Mouse (Mus musculus) cortical plate, adult 2 months (tissue): ENCODE measurements around the gene Arid1b. TPM values are rescaled to one million over a fixed set of nuclear protein-coding genes. Genes with fewer than 3 reads are reported as not detected.

ENCODE experiments used
- H3K27ac ChIP-seq: fragments of 200-500 bp; 2 replicates; pipeline ENCODE4 v1.5.1; 2012; ENCODE audit warnings: low read length, control low read depth, inconsistent platforms; ENCODE audit not compliant: insufficient read depth
- H3K4me1 ChIP-seq: fragments of 200-500 bp; 2 replicates; pipeline ENCODE4 v1.6.1; 2011; ENCODE audit warnings: low read length; ENCODE audit not compliant: control insufficient read depth, insufficient read depth
- H3K4me3 ChIP-seq: fragments of 200-500 bp; 2 replicates; pipeline ENCODE4 v1.5.1; 2011; ENCODE audit warnings: mild to moderate bottlenecking, low read length, control low read depth; ENCODE audit not compliant: insufficient read depth
- CTCF ChIP-seq: fragments of 200-500 bp; IDR thresholded peaks from 2 replicates; pipeline ENCODE4 v1.5.1; 2011; ENCODE audit warnings: mild to moderate bottlenecking, control low read depth, low read length; ENCODE audit not compliant: insufficient read depth; ENCODE audit errors: extremely low read depth
- POLR2A ChIP-seq: fragments of 200-500 bp; IDR thresholded peaks from 2 replicates; pipeline ENCODE4 v1.6.1; 2011; ENCODE audit warnings: mild to moderate bottlenecking, low read length, control low read depth; ENCODE audit not compliant: insufficient read depth; ENCODE audit errors: extremely low read depth
- polyA plus RNA-seq: library from polyadenylated mRNA; depleted of rRNA; stranded (reverse); fragments of >200 nt; gene quantifications from 2 replicates; pipeline ENCODE4 v1.2.3, GENCODE M21; 2012

Gene Arid1b
- polyA plus RNA-seq, 1 experiment, result 22.8 TPM

DNA sequence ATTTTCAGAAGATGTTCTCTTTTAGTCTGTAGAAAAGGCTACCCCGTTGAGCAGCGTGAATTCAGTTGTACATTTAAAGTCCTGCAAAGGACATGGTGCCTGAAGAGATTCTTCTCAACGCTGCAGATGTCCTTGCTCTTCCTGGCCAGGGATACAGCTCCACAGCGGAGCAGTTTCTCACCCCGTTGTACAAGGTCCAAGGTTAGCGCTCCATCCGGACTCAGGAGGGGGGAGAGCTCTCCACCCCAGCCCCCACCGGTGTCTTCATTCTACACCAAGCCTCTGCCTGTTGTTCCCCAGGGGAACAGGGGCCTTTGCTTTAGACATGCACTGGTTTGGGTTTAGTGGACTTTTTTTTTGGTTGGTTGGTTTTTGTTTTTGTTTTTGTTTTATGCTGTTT, 139.7 kb downstream of the Arid1b start:
- Histone ChIP-seq H3K4me1 (peaks cover 5% of the 10 kb centered on the region; the same call in 1 of the 2 replicates), H3K27ac (no peak overlapping the region), H3K4me3 (no peak overlapping the region)
- no peak for TF ChIP-seq POLR2A
- TF ChIP-seq CTCF, result no peak

DNA sequence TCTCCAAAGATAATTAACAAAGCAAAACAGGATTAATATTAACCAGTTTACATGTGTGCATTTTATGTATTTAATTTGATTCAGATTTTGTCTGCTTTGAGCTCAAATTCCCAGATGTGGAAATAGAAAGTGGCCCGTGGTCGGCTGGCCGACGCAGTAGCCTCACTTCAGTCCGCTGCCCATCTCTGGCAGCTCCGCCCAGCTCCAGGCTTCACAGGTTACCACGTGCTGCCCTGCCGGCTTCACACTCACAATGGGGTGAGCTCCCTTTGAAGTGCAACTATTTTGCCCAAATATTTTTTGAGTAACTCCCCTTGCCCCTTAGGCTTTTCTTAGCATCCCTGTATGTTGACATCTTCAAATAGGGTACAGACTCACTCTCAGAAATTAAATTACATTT, 140.1 kb downstream of the Arid1b start:
- TF ChIP-seq CTCF (no peak), POLR2A (no peak)
- no peak overlapping the region for H3K4me3 ChIP-seq

DNA sequence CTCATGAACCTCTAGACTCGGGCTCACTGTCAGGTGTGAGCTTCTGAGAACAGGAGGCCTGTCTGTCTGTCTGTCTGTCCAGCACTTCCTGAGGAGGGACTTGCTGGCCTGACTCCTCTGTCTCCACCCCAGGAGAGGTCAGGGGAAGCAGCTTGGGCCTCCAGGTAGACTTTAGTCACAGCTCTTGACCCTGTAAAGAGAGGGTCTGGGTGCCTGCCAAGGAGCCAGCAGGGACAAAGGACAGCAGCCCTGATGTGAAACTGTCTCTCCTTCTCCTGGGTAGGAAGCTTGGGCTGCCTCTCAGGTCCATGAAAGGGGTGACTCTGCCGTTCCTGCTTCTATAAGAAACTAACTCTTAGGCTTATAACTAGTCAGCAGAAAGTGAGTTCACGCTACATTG, 143.8 kb downstream of the Arid1b start:
- Histone ChIP-seq H3K4me1 (peaks cover 6% of the 10 kb centered on the region), H3K4me3 (no peak overlapping the region), H3K27ac (no peak overlapping the region)
- TF ChIP-seq POLR2A (no peak), CTCF (no peak)

More for the DNA sequence above, 140.1 kb downstream of the Arid1b start:
- Histone ChIP-seq H3K4me1 (peaks cover 5% of the 10 kb centered on the region; the same call in 1 of the 2 replicates), H3K27ac (no peak overlapping the region)

DNA sequence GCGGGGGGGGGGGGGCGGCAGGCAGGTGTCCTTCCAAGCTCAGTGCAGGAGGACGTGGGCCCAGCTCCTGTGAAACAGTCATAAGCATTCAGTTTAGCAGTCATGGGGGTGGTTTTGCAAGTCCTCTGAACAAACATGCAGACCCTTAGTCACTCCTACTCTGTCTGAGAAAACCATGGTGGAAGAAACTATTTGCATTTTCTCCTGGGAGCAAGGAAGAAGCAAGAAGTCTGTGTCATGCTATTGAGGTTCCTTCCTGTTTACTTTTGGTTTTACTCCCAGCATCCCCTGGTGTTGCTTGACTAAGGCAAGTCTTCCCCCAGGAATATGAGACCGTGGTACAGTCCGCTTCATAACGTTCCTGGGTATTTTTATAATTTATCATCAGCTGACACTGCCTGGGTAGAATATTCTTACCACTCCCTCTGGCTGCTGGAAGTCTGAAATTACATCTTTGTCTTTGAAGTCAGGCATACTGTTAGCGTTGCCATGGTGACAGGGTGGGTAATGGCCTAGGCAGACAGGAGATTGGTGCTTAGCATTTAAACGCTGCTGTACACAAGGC, 144.6 kb downstream of the Arid1b start:
- Histone ChIP-seq H3K4me3 (no peak overlapping the region), H3K27ac (no peak overlapping the region), H3K4me1 (peaks cover 8% of the 10 kb centered on the region)
- TF ChIP-seq POLR2A (no peak), CTCF (0 out of 2 replicates have a peak, but pooled peaks have one; percentile 16)

DNA sequence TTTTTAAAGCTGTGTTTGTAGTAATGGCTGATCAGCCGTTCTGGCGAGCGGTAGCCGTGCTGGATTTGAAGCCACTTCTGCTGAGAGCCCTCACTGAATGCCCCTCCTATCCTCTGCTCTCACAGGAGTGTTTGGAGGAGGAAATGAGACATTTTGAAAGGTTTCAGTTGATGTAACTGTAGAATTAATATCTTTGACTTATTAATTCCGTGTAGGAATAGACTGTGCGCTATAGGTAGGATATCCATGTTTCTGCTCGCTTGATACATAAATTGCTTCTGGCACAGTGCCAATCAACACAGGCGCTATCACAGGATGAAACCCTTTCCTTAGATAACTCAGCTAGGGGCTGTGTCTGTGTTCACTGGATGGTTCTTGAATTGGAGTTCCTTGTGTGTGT, 145.4 kb downstream of the Arid1b start:
- peaks cover 8% of the 10 kb centered on the region for H3K4me1 ChIP-seq
- no peak overlapping the region for H3K4me3 ChIP-seq
- TF ChIP-seq POLR2A (no peak), CTCF (no peak)
- H3K27ac ChIP-seq, result no peak overlapping the region

DNA sequence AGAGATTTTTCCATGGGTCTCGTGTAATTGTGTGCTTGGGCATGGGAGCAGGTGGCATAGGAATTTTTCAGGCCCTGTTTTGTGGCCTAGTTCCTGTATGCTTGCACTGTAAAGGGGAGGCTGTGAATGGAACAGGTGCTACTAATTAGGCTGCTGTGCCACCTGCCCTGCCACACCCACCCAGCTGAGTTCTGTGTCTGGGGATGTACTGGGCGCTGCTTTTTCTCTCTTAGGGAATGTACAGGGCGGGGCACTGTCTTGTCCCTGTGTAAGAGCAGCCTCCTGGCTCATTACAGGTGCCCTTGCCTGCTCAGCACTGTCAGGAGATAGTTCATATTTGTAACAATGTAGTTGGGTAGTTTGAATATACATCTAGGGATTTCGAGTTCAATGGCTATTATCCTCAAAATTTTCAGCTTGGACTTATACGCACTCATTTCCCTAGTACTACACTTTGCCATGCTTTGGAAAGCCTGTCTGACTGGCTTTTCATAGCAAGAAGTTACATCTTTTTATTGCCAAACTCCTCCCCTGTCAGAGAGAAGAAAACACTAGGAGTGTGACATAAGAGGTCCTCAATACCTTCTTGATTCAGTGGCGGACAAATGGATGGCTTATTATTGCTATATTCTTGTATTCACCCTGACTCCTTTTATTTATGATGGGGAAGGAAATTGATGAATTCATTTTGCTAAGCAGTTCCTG, 149.8 kb downstream of the Arid1b start:
- H3K4me3 ChIP-seq, result no peak overlapping the region
- peaks cover 7% of the 10 kb centered on the region for H3K4me1 ChIP-seq
- no peak overlapping the region for H3K27ac ChIP-seq
- TF ChIP-seq CTCF (no peak), POLR2A (no peak)

DNA sequence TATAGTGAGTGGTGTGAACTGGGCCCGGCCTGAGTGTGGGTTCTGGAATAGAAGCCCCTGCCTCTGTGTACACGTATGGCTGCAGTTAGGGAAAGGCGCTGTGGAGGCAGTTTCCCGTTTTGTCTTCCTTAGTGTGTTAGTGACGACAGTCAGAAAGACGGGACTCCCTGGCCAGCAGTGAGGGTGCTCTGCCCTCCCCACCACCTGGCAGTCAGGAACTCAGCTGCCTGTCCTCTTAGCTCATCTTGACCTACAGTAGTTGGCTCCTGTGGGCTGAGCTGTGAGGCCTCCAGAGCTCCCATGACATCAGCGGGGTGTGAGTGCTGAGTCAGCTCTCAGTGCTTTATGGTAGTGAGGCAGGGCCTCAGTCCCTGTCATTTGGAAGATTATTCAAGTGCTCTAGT, 156.5 kb downstream of the Arid1b start:
- TF ChIP-seq POLR2A (no peak), CTCF (no peak)
- no peak overlapping the region for H3K27ac ChIP-seq
- no peak overlapping the region for H3K4me3 ChIP-seq
- H3K4me1 ChIP-seq, result peaks cover 3% of the 10 kb centered on the region

DNA sequence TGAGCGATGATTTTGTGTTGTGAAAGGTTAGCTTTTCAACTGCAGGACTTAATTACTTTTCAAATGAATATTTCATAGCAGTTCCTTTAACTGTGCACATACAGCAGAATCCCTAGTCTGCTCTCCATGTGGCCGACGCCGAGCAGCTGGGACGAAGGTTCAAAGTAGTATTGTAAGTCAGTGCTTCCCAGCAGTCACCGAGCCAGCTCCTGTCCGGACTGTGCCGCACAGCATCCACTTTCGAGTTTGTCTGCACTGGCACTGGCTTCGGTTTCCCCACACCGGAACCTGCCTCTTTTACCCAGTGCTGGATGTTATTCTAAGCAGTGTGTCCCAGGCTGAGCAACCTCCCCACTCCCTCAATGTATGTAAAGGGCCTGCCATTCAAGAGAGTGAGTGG, 157.7 kb downstream of the Arid1b start:
- H3K4me1 ChIP-seq, result peaks cover 3% of the 10 kb centered on the region
- H3K27ac ChIP-seq, result no peak overlapping the region
- H3K4me3 ChIP-seq, result no peak overlapping the region
- TF ChIP-seq CTCF, result no peak

DNA sequence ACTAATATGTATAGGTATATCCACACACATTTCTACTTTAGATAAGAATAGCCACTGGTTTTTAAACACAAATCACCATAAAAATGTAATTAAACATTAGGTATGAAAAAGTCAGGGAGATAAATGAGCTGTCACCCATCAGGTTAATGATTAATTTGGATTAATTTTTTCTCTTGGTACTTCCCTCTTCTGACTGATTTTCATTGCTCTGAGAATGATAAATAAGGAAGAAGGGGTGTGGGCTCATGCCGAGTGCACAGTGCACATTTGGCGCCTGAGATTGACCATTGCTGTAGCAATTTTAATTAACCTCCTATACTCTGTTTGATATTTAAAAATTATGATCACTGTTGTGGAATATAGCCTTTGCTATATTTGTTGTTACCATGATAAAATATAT, 159.3 kb downstream of the Arid1b start:
- Histone ChIP-seq H3K4me3 (no peak overlapping the region), H3K4me1 (peaks cover 3% of the 10 kb centered on the region), H3K27ac (no peak overlapping the region)
- TF ChIP-seq CTCF (no peak), POLR2A (no peak)

DNA sequence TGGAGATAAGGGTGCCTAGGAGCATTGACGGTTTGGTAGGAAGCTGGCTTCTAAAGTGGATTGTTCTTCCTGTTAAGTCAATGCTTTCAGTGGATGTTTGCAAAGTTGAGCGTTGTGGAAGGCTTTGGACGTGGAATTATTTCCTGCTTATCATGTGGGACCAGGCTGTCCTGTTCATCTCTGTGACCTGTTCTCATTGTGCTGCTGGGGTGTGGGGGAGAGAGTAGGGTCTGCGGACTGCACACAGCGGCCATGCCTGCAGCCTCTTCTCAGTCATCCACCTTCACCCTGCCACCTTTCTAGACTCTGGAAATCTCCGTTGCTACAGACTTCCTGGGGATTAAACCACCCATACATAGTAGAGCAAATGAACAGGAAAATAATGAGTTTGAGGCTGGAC, 160.2 kb downstream of the Arid1b start:
- no peak overlapping the region for H3K4me3 ChIP-seq
- TF ChIP-seq POLR2A, result no peak
- TF ChIP-seq CTCF, result no peak
- H3K27ac ChIP-seq, result no peak overlapping the region
- H3K4me1 ChIP-seq, result peaks cover 3% of the 10 kb centered on the region
